Mouse (Mus musculus) CH12.LX (cell line): ENCODE data around the gene Pglyrp2. TPM values are rescaled to one million over a fixed set of nuclear protein-coding genes. Genes with fewer than 3 reads are reported as not detected.

Experiments used
- DNase-seq: peaks from one replicate; pipeline ENCODE4 v3.0.0-alpha.2; 2013; ENCODE audit errors: extremely low read depth
- H3K27ac ChIP-seq: 2 replicates; pipeline ENCODE4 v1.5.1; 2012; ENCODE audit warnings: low read depth, mild to moderate bottlenecking, control low read depth, moderate library complexity; ENCODE audit not compliant: insufficient read depth
- H3K27me3 ChIP-seq: replicated peaks from 2 replicates; pipeline ENCODE3; 2012; ENCODE audit warnings: inconsistent platforms
- H3K36me3 ChIP-seq, 2 experiments: replicated peaks in 1 of 2; 2 replicates each; pipeline versions ENCODE3 to v1.6.1; 2012; ENCODE audit warnings: inconsistent platforms in 1 of 2, low read length in 1 of 2, mild to moderate bottlenecking in 1 of 2, mixed read lengths in 1 of 2, moderate library complexity in 1 of 2; ENCODE audit not compliant: control insufficient read depth in 1 of 2, insufficient read depth in 1 of 2
- H3K4me1 ChIP-seq, 2 experiments: 2 replicates each; pipeline ENCODE4 v1.6.1; 2012; ENCODE audit warnings: inconsistent platforms in 1 of 2, moderate library complexity in 1 of 2; ENCODE audit not compliant: insufficient read depth in 2 of 2, control insufficient read depth in 1 of 2
- H3K4me2 ChIP-seq: 2 replicates; pipeline ENCODE4 v1.6.1; 2012; ENCODE audit warnings: low read depth, mild to moderate bottlenecking, control low read depth; ENCODE audit not compliant: poor library complexity, insufficient read depth, severe bottlenecking
- H3K4me3 ChIP-seq, 3 experiments: fragments of 150-350 bp in 1 of 3; sonication (generic) in 1 of 3; replicated peaks in 1 of 3; 2 replicates each; pipeline versions ENCODE3 to v1.5.1; 2011 to 2012; ENCODE audit warnings: low read depth in 2 of 3, low read length in 2 of 3, mild to moderate bottlenecking in 2 of 3, moderate library complexity in 2 of 3, control low read depth in 1 of 3, improper control_type of control experiment in 1 of 3, inconsistent platforms in 1 of 3, mixed read lengths in 1 of 3; ENCODE audit not compliant: poor library complexity in 1 of 3
- H3K79me2 ChIP-seq: replicated peaks from 2 replicates; pipeline ENCODE4 v1.6.1; 2012; ENCODE audit warnings: mild to moderate bottlenecking, moderate library complexity; ENCODE audit not compliant: control insufficient read depth, poor library complexity, insufficient read depth, severe bottlenecking; ENCODE audit errors: extremely low read depth
- H3K9ac ChIP-seq: 2 replicates; pipeline ENCODE4 v1.6.1; 2012; ENCODE audit warnings: low read depth, mild to moderate bottlenecking, control low read depth, moderate library complexity; ENCODE audit not compliant: insufficient read depth
- H3K9me3 ChIP-seq: replicated peaks from 2 replicates; pipeline ENCODE3; 2012; ENCODE audit warnings: low read length, inconsistent platforms, mixed read lengths
- BHLHE40 ChIP-seq: IDR thresholded peaks from 2 replicates; pipeline ENCODE4 v1.6.1; 2011; ENCODE audit warnings: mild to moderate bottlenecking, low read depth, low read length, improper control_type of control experiment
- CHD1 ChIP-seq: IDR thresholded peaks from 2 replicates; pipeline ENCODE4 v1.6.1; 2012; ENCODE audit warnings: low read depth, low read length, improper control_type of control experiment, inconsistent platforms
- CHD2 ChIP-seq: IDR thresholded peaks from 2 replicates; pipeline ENCODE4 v1.6.1; 2011; ENCODE audit warnings: low read length, improper control_type of control experiment
- E2F4 ChIP-seq: IDR thresholded peaks from 2 replicates; pipeline ENCODE4 v1.6.1; 2011; ENCODE audit warnings: low read depth, low read length, improper control_type of control experiment; ENCODE audit not compliant: insufficient replicate concordance
- ELF1 ChIP-seq: IDR thresholded peaks from 2 replicates; pipeline ENCODE4 v1.6.1; 2014; ENCODE audit warnings: low read depth, mild to moderate bottlenecking, inconsistent platforms, low read length, improper control_type of control experiment
- GABPA ChIP-seq: IDR thresholded peaks from 2 replicates; pipeline ENCODE4 v1.6.1; 2012; ENCODE audit warnings: low read depth, low read length, improper control_type of control experiment, inconsistent platforms; ENCODE audit not compliant: insufficient replicate concordance
- HCFC1 ChIP-seq: IDR thresholded peaks from 2 replicates; pipeline ENCODE4 v1.6.1; 2012; ENCODE audit warnings: low read depth, mild to moderate bottlenecking, inconsistent platforms, low read length, improper control_type of control experiment
- IRF4 ChIP-seq: IDR thresholded peaks from 2 replicates; pipeline ENCODE4 v1.6.1; 2014; ENCODE audit warnings: low read depth, mild to moderate bottlenecking, inconsistent platforms, low read length, improper control_type of control experiment
- MAFK ChIP-seq: IDR thresholded peaks from 2 replicates; pipeline ENCODE4 v1.6.1; 2011; ENCODE audit warnings: low read length, improper control_type of control experiment; ENCODE audit not compliant: insufficient replicate concordance
- MAX ChIP-seq: IDR thresholded peaks from 2 replicates; pipeline ENCODE4 v1.6.1; 2011; ENCODE audit warnings: low read length, improper control_type of control experiment
- MXI1 ChIP-seq: IDR thresholded peaks from 2 replicates; pipeline ENCODE4 v1.6.1; 2011; ENCODE audit warnings: mild to moderate bottlenecking, low read depth, low read length, improper control_type of control experiment
- MYC ChIP-seq: IDR thresholded peaks from 2 replicates; pipeline ENCODE4 v1.6.1; 2011; ENCODE audit warnings: low read depth, mild to moderate bottlenecking, improper control_type of control experiment, low read length
- NELFE ChIP-seq: IDR thresholded peaks from 2 replicates; pipeline ENCODE4 v1.6.1; 2011; ENCODE audit warnings: low read depth, low read length, improper control_type of control experiment
- NRF1 ChIP-seq: IDR thresholded peaks from 2 replicates; pipeline ENCODE4 v1.6.1; 2014; ENCODE audit warnings: low read depth, mild to moderate bottlenecking, inconsistent platforms, low read length, improper control_type of control experiment, moderate library complexity
- PAX5 ChIP-seq: IDR thresholded peaks from 2 replicates; pipeline ENCODE4 v1.6.1; 2012; ENCODE audit warnings: low read length, inconsistent platforms, mixed read lengths
- POLR2AphosphoS2 ChIP-seq: IDR thresholded peaks from 2 replicates; pipeline ENCODE4 v1.6.1; 2011; ENCODE audit warnings: low read depth, low read length, improper control_type of control experiment
- RAD21 ChIP-seq: IDR thresholded peaks from 2 replicates; pipeline ENCODE4 v1.6.1; 2011; ENCODE audit warnings: low read depth, mild to moderate bottlenecking, low read length, improper control_type of control experiment, moderate library complexity
- RCOR1 ChIP-seq: conservative IDR thresholded peaks from 2 replicates; pipeline ENCODE4 v1.6.1; 2012; ENCODE audit warnings: low read depth, mild to moderate bottlenecking, inconsistent platforms, low read length, improper control_type of control experiment
- SMC3 ChIP-seq: IDR thresholded peaks from 2 replicates; pipeline ENCODE4 v1.6.1; 2011; ENCODE audit warnings: low read depth, low read length, improper control_type of control experiment
- TCF12 ChIP-seq: IDR thresholded peaks from 2 replicates; pipeline ENCODE4 v1.6.1; 2014; ENCODE audit warnings: low read depth, mild to moderate bottlenecking, inconsistent platforms, low read length, improper control_type of control experiment
- UBTF ChIP-seq: IDR thresholded peaks from 2 replicates; pipeline ENCODE4 v1.6.1; 2012; ENCODE audit warnings: low read depth, mild to moderate bottlenecking, inconsistent platforms, low read length, improper control_type of control experiment, moderate library complexity
- USF1 ChIP-seq: IDR thresholded peaks from 2 replicates; pipeline ENCODE4 v1.6.1; 2014; ENCODE audit warnings: low read depth, mild to moderate bottlenecking, inconsistent platforms, low read length, improper control_type of control experiment
- USF2 ChIP-seq: conservative IDR thresholded peaks from 2 replicates; pipeline ENCODE4 v1.6.1; 2011; ENCODE audit warnings: low read depth, low read length, improper control_type of control experiment
- ZKSCAN1 ChIP-seq: IDR thresholded peaks from 2 replicates; pipeline ENCODE4 v1.6.1; 2012; ENCODE audit warnings: low read depth, inconsistent platforms, low read length, improper control_type of control experiment, borderline replicate concordance
- ZNF384 ChIP-seq: IDR thresholded peaks from 2 replicates; pipeline ENCODE4 v1.6.1; 2012; ENCODE audit warnings: low read depth, low read length, improper control_type of control experiment, inconsistent platforms
- dilution Hi-C: fragments of 300-500 bp; cut with MboI; formaldehyde crosslinking; loops from 2 replicates; pipeline ENCODE4 v1.14.3; 2020; ENCODE audit warnings: low sequenced_read_pairs; ENCODE audit not compliant: extremely low pct_unique_long_range_greater_than_20kb, extremely low pct_ligation_motif_present
- in situ Hi-C: fragments of 300-500 bp; cut with MboI; formaldehyde crosslinking; loops from 3 replicates; pipeline ENCODE4 v1.14.3; 2019; ENCODE audit warnings: low sequenced_read_pairs, low pct_ligation_motif_present, low pct_unique_long_range_greater_than_20kb, mixed read lengths
- polyA plus RNA-seq: library from polyadenylated mRNA; unstranded; fragments of >175 nt; gene quantifications from 2 replicates; pipeline ENCODE4 v1.2.1, GENCODE M21; 2012; ENCODE audit warnings: low read depth; ENCODE audit not compliant: insufficient read length
- total RNA-seq, 2 experiments: library from RNA; depleted of rRNA; stranded (reverse); fragments of 300-350 nt in 1 of 2; fragments of >200 nt in 1 of 2; gene quantifications; 2 replicates each; pipeline ENCODE4 v1.2.3; 2012 to 2014

Gene Pglyrp2
- total and polyA plus RNA-seq, 3 experiments = 2.0 to 5.8 (median 4.1) TPM

- peaks cover 0 to 3% of the 10 kb centered on the region in 2 experiments; a peak in 2 of 4 replicates for H3K4me1 ChIP-seq
- in situ Hi-C loops (no loop called here), dilution Hi-C loops (no loop called here)
- peaks cover 0 to 2% of the 10 kb centered on the region in 2 experiments for H3K36me3 ChIP-seq
- H3K9ac ChIP-seq = no peak overlapping the region
- no peak overlapping the region for H3K27ac ChIP-seq
- no peak for DNase-seq
- no peak for TF ChIP-seq UBTF
- TF ChIP-seq USF2 = no peak
- TF ChIP-seq PAX5 = no peak
- TF ChIP-seq POLR2AphosphoS2 = no peak
- no peak for TF ChIP-seq NRF1
- no peak for TF ChIP-seq SMC3
- TF ChIP-seq MAFK = no peak
- TF ChIP-seq BHLHE40 = no peak
- no peak for TF ChIP-seq ZKSCAN1
- no peak for TF ChIP-seq MAX
- no peak for TF ChIP-seq ZNF384
- no peak for TF ChIP-seq MYC
- TF ChIP-seq ELF1 = no peak
- no peak for TF ChIP-seq USF1
- TF ChIP-seq NELFE = no peak
- no peak for TF ChIP-seq CHD2
- TF ChIP-seq TCF12 = no peak
- no peak for TF ChIP-seq HCFC1
- no peak for TF ChIP-seq IRF4
- H3K9me3 ChIP-seq = no peaks in the 10 kb centered on the region
- no peak overlapping the region for H3K4me3 ChIP-seq
- H3K79me2 ChIP-seq = no peaks in the 10 kb centered on the region
- H3K27me3 ChIP-seq = peaks cover 2% of the 10 kb centered on the region
- no peak overlapping the region for H3K4me2 ChIP-seq
These were observed 31.0 kb upstream of the Pglyrp2 start for GRCm38 (mm10) chr17:32454997-32455396.

DNA sequence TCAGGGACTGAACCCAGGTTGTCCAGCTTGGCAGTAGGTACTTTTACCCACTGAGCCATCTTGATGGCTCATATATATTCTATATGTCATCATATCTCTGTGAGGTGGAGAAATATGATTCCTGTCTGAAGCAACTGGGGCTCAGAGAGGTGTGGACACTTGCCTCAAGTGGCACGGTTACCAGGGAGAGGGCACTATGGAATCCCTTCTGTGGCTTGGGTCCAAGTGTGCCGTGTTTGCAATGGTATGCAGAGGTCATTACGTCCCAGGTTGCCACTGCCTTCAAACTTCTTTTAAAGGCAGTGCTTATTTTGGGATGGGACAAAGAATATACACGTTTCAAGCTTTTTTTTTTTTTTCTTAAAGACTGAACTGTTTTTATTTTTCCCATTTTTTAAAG is 30.2 kb upstream of the Pglyrp2 start:
- Histone ChIP-seq H3K27ac (no peak overlapping the region), H3K27me3 (peaks cover 2% of the 10 kb centered on the region)
- TF ChIP-seq E2F4 (no peak), RCOR1 (no peak), HCFC1 (no peak), ZNF384 (no peak), PAX5 (no peak), CHD1 (no peak), MXI1 (no peak), GABPA (no peak), RAD21 (no peak), ZKSCAN1 (no peak), NRF1 (no peak), IRF4 (no peak), ELF1 (no peak)
- TF ChIP-seq, all 38 proteins: peak for 0
- Histone ChIP-seq H3K9ac (no peak overlapping the region), H3K4me1 (peaks cover 0 to 3% of the 10 kb centered on the region in 2 experiments; a peak in 2 of 4 replicates), H3K4me2 (no peak overlapping the region), H3K9me3 (peaks cover 5% of the 10 kb centered on the region), H3K4me3 (no peak overlapping the region), H3K36me3 (peaks cover 0 to 2% of the 10 kb centered on the region in 2 experiments), H3K79me2 (no peaks in the 10 kb centered on the region)
- in situ Hi-C loops = no loop called here
- dilution Hi-C loops = no loop called here
- DNase-seq = no peak
